Mouse (Mus musculus) thymus, postnatal 25 days (tissue): ENCODE results near the gene AC170998.1.
"Not testable (repeated sequence)": the region's sequence is repeated elsewhere in the genome, so short reads cannot be mapped to it uniquely, and the experiment has no call there.

Experiments used
- DNase-seq: peaks from one replicate; pipeline ENCODE4 v3.0.0; 2022

AC170998.1 gene

DNA sequence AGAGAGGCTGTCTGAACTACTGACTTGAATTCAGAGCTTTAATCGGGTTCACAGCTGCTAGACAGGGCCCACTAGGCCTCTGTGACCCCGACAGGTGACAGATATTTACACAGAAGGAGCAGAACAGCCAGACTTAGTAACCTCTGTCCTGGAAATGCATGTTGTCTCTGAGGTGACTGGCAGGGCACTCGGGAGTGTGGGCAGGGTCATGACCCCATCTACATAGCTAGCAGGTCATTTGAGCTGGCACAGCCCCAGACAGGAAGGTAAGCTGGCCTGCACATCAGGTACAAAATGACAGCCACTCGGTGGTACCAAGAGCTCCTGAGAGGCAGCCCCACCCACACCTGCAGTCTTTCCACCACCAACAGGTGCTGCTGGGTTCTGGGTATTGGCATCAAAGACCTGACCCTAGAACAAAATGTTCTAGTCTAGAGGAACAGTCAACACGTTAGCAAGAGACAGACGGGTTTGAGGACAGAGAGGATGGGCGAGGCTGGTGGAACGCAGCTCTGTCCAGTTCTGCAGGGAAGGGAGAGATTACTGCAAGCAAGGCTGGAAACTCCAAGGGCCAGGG, 34.9 kb downstream of the AC170998.1 start:
- DNase-seq, result no peak

GRCm38 (mm10) chr17:28761871-28762270, 36.0 kb downstream of the AC170998.1 start:
- DNase-seq, result peak; percentile 81

- no peak for DNase-seq
Observed at GRCm38 (mm10) chr17:28766203-28766602, 40.3 kb downstream of the AC170998.1 start.

- no peak for DNase-seq
Observed at GRCm38 (mm10) chr17:28766781-28767515, 41.1 kb downstream of the AC170998.1 start.

DNA sequence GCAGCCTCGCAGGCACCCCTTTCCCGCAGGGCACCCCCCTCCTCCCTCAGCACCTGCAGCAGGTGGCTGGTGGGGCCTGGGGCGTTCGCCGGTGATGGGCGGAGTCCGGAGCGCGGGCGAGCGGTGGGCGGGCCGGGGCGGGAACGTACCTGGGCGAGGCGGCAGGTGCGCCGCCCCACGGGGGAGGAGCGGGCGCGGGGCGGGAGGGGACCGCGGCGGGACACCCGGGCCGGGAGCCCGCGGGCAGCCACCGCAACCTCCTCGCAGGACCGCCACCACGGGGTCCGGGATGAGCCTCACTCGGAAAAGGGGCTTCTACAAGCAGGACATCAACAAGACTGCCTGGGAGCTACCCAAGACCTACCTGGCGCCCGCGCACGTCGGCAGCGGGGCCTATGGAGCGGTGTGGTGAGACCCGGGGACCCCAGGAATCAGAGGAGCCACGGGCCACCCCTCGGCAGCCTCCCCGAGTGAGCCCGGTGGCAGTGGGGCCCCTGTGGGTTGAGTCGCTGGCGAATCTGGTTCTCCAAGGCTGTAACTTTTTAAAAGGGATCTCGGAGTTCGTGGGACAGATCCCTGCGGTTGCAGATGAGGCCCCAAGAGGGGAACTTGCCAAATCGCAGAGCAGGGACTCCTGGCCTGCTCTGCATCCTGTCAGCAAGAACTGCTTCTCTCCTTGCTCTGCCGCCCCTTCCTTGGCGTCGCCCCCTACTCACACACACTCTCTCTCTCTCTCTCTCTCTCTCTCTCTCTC, 43.4 kb downstream of the AC170998.1 start, which contains the start of gene Mapk13:
Gene Mapk13, plus strand, starts transcription at position 177 of the 754 bp plus-strand sequence.
- DNase-seq, result peak; percentile 12

- DNase-seq, result no peak
Observed at GRCm38 (mm10) chr17:28769875-28770421, 44.1 kb downstream of the AC170998.1 start.

DNA sequence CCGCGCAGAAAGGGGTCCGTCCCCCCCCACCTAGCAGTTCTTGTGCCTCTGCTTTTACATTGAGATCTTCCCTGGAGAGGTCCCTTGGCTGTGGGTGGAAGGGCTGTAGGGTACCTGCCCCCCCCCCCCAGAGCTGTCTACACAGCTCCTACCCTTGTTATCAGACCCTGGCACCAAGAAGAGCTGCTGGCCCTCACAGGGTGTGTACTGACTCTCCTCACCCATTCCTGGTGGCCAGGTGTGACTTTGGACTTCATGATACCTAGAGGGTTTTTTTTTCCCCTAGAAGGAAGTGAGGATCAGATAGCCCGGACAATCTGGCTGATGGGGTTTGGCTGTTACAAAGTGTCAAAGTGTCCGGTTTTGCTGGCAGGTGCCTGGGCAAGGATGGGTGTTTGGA, 45.4 kb downstream of the AC170998.1 start:
- DNase-seq, result no peak

DNA sequence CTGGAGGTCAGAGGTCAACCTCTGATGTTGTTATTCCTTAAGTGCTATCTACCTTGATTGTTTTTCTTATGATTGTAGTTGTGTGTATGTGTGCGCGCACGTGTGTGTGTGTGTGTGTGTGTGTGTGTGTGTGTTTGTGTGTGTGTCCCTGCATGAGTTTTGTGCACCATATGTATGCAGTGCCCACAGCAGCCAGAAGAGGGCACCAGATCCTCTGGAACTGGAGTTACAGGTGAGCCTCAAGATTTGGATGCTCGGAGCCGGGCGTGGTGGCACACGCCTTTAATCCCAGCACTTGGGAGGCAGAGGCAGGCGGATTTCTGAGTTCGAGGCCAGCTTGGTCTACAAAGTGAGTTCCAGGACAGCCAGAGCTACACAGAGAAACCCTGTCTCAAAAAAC, 48.4 kb downstream of the AC170998.1 start:
- not testable (repeated sequence) for DNase-seq

GRCm38 (mm10) chr17:28775161-28775560, 49.3 kb downstream of the AC170998.1 start:
- DNase-seq, result no peak
